Mouse (Mus musculus) megakaryocyte progenitor cell, adult 5-6 weeks (primary cell): ENCODE results near the gene Tut7. TPM values are rescaled to one million over a fixed set of nuclear protein-coding genes. Genes with fewer than 3 reads are reported as not detected.
A peak's percentile ranks its signal among the peaks of the same experiment; 100 is the strongest.
"Not testable (repeated sequence)": the region's sequence is repeated elsewhere in the genome, so short reads cannot be mapped to it uniquely, and the experiment has no call there.

ENCODE experiments used
- ATAC-seq: replicated peaks from 2 replicates; pipeline ENCODE4 v1.8.0; 2016; ENCODE audit warnings: mild to moderate bottlenecking, moderate TSS enrichment, inconsistent platforms; ENCODE audit not compliant: poor library complexity
- total RNA-seq, 2 experiments: library from RNA; stranded (forward) in 1 of 2; stranded (reverse) in 1 of 2; fragments of 157-497, 149-512 nt in 1 of 2; fragments of 200-1000 nt in 1 of 2; gene quantifications; 2 replicates each; pipeline versions ENCODE4 v1.2.3 to v1.2.4; 2015 to 2017

Tut7 gene
- 55.9 and 65.0 TPM in 2 replicates for total RNA-seq (2015)
- 73.9 and 127 TPM in 2 replicates for total RNA-seq (2017)

- peak; percentile 77 for ATAC-seq
Measured at GRCm38 (mm10) chr13:59822507-59823462, at the start of gene Tut7. Gene Tut7, minus strand, starts transcription at chr13:59823147.

DNA sequence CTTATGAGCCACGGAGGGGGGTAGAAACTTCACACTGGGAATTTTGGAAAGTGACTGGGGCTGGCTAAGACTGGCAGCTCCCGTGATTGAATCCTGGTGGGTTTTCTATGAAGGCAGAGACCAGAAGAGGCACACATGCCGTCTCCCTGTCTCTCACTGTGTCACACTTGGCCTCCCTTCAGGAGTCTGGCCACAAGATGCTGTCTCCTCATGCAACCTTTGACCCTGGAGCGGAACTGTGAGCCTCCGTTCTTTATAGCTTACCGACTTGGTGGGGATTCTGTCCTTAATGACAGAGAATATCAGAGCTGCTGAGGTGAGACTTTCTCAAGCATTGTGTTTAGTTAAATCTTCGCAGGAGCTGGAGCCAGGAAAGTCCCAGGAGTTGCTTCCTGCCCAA is 49.5 kb upstream of the Tut7 start:
- no peak for ATAC-seq

- ATAC-seq, result peak; percentile 33
Measured at GRCm38 (mm10) chr13:59870004-59870403, 47.1 kb upstream of the Tut7 start.

DNA sequence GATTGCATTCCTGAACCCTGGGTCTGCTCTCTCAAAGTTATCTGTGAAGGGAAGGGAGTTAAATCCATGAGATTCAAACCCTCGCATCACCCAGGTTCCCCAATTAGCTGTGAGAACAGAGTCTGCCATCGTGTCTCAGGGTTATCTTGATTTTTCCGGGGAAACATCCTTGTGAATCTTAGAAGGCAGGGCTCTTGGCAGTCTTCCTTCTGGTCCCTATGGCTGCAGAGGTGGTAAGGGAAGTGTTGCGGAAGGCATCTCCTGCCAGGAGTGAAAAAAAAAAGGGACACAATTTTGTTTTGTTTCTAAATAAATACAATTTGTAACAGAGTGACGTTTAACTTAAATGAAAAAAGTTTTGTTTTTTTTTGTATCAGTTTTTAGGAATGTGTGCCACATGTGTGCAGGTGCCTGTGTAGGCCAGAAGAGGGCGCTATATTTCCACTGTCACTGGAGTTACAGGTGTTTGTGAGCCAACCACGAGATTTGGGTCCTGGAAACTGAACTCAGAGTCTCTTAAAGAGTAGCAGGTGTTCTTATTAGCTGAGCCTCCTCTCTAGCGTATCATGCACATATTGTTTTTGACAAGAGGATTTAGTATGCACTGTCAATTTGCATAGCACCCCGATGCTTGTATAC is 45.2 kb upstream of the Tut7 start:
- no peak for ATAC-seq

GRCm38 (mm10) chr13:59867103-59867502 is 44.2 kb upstream of the Tut7 start:
- no peak for ATAC-seq

- ATAC-seq, result no peak
Measured at GRCm38 (mm10) chr13:59859515-59859914, 36.6 kb upstream of the Tut7 start.

DNA sequence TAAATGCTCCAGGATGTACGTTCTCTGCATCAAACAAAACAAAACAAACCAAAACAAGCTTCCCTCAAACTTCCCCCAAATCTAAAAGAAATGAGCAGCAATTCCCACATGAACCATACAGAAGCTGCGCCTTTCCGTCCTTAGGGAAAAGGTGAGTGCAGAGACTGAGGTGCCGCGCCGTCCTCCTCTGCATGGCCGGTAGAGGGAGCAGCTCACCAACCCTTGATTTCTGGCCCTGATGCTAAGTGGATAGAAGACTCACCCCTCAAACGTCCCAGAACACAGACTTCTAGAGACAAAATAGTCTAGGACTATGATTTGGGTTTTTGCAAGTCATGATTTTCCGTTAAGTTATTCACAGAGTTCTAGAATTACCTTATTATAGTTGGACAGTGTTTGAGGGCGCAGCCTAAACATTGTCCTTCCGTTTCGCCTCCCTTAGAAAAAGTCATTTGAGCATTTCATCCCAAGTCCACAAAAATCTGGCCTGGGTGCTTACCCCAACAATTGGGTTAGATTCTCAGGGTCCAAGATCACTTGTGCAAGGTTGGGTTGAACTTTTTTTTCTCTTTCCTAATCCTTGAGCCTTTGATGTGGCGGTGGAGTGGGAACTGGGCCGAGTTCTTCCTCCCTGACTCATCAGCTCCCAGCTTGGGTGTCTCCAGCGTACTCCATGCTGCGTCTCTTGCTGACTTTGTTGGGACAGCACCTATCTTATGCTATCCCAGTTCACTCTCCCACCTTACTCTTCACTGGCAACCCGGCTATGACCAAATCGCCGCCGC is 33.5 kb upstream of the Tut7 start:
- ATAC-seq, result peak; percentile 79

DNA sequence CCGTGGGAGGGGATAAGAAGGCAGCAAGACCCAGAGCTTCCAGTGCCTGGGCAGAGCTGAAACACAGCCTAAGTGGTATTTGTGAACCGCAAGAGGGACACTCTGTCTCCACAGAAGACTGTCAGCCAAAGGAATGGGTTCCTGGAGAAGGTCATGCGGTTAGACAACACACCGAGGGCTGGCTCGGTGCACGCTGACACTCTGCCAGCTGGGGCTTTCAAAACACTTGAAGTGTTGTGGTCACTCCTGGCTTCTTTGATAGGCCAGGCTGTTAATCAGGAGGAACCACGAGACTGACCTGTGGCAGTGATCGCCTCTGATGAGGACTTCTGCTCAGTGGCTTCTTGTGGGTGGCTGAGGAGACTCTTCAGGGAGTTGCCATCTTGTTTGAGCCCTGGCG is 30.5 kb upstream of the Tut7 start:
- ATAC-seq, result peak; percentile 80

- no peak for ATAC-seq
Measured at GRCm38 (mm10) chr13:59850373-59850772, 27.4 kb upstream of the Tut7 start.

GRCm38 (mm10) chr13:59844661-59845060 is 21.7 kb upstream of the Tut7 start:
- no peak for ATAC-seq

GRCm38 (mm10) chr13:59843976-59844375 is 21.0 kb upstream of the Tut7 start:
- ATAC-seq, result no peak

GRCm38 (mm10) chr13:59842226-59843210 is 19.6 kb upstream of the Tut7 start:
- peak; percentile 73 for ATAC-seq

DNA sequence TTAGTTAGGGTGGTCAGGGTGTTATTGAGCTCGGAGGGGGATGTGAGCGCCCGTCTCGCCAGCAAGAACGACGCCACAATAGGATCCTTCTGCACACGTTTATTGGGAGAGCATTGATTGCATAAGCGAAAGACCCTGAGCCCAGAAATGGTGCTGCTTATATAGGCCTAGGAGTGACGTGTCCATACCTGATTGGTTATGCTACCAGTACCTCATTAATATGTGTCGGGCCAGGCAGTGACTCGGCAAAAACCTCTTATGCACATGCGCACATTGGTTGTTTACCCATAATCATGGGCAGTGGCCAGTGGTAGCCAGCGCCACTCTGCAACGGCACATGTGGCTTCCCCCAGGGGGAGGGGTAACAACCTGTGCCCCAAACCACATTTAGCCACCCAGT is 18.8 kb upstream of the Tut7 start:
- not testable (repeated sequence) for ATAC-seq

GRCm38 (mm10) chr13:59840429-59841169 is 17.7 kb upstream of the Tut7 start:
- ATAC-seq, result peak; percentile 91

DNA sequence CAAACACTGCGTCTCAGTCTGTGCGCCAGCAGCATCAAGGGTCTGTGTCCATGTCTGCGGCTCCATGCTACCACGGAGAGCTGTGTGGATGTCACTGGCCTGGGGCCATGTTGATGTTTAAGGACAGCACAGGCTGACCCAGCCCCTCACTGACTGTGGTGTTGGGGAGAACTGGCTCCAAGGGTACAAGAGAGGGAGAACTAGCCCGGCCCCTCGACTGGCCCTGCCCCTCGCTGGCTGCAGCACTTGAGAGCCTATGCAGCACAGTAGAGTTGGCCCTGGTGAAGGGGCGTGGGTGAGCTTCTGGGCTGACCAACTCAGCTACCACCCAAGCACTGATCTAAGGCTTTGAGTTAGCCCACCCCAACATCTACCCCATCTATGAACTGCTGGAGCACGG is 16.4 kb upstream of the Tut7 start:
- ATAC-seq, result no peak

DNA sequence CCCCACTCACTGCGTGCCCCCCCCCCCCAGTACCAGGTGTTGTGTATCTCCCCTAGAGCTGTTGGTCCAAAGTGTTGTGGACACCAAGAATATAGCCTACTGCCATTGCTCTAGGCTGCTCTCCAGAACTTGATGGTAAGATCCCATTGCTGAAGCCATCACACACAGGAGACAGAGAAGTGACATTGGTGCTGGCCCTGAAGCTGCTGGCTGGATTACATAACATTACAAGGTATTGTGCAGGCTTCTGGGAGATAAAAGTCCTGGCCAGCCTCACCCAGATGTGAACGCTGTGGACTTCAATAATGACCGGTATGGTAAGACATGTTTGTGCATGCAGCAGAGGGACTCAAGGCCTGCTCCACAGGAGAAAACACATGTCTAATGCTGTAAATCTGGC is 15.5 kb upstream of the Tut7 start:
- no peak for ATAC-seq

- ATAC-seq, result no peak
Measured at GRCm38 (mm10) chr13:59836811-59837210, 13.9 kb upstream of the Tut7 start.

- ATAC-seq, result 0 out of 2 replicates have a peak, but pooled peaks have one; percentile 1
Measured at GRCm38 (mm10) chr13:59836101-59836798, 13.3 kb upstream of the Tut7 start.
